Mouse (Mus musculus) gastrocnemius, postnatal 4 days (tissue): ENCODE data around the gene Arid3c. TPM values are rescaled to one million over a fixed set of nuclear protein-coding genes. Genes with fewer than 3 reads are reported as not detected.
"Not testable (repeated sequence)": the region's sequence is repeated elsewhere in the genome, so short reads cannot be mapped to it uniquely, and the experiment has no call there.

Source experiments
- DNase-seq, 2 experiments: peaks; one replicate each; pipeline ENCODE4 v3.0.0; 2021 to 2022; ENCODE audit warnings: low spot score in 2 of 2, mixed read lengths in 2 of 2
- long read RNA-seq, 2 experiments: library from polyadenylated mRNA; stranded (forward); transcript quantifications; one replicate each; pipeline ENCODE4 v2.0.0; 2021
- total RNA-seq, 2 experiments: library from RNA; stranded (reverse); gene quantifications; 2 replicates each; pipeline ENCODE4 v1.2.3; 2021

Arid3c gene
- total RNA-seq, result not detected
- long read RNA-seq, experiment 1, result 0 reads
- long read RNA-seq, experiment 2, result 0 reads

DNA sequence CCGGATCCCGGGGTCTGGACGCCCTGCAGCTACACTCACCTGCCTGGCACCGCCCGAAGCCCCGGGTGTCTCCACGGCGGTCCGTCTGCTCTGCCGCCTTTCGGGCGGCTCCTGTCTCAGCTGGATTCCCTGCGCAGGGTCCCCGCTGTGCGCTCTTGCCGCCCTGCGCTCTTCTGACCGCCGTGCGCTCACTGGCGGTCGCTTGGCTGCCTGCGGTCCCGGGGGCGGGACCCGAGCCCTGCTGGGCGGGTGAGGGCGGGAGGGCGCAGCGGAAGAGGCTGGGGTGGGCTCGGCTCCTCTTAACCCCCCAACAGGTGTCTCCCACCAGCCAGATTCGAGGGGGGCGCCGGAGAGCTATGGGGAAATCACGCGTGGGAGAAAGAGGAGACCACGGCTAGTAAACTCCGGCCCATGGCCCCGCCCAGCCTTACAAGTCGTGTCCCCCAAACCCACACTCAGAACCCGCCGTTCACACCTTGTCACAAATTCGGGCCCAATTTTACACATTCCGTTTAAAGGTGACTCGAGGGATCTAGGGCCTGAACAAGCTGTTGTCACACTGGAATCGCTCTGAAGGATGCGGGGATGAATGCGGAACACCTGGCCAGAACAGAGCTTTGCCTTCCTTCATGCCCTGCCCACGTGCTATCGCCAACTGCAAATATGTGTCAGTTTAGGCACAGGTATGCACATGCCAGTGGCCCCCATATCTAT is at the start of gene Arid3c:
TSS of gene Arid3c (minus strand) at position 91 of the 714 bp plus-strand sequence.
- DNase-seq, result no peak

DNA sequence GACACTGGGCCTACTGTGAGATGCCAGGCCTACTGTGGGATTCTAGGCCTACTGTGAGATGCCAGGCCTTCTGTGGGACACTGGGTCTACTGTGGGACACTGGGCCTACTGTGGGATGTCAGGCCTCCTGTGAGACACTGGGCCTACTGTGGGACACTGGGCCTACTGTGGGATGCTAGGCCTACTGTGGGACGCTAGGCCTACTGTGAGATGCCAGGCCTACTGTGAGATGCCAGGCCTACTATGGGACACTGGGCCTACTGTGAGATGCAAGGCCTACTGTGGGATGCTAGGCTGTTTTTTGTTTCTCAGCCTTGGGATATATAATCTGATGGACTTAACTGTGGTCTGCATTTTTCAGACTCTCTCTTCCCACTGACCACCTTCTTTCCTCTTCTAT is 44.9 kb upstream of the Arid3c start:
- DNase-seq, result not testable (repeated sequence)

DNA sequence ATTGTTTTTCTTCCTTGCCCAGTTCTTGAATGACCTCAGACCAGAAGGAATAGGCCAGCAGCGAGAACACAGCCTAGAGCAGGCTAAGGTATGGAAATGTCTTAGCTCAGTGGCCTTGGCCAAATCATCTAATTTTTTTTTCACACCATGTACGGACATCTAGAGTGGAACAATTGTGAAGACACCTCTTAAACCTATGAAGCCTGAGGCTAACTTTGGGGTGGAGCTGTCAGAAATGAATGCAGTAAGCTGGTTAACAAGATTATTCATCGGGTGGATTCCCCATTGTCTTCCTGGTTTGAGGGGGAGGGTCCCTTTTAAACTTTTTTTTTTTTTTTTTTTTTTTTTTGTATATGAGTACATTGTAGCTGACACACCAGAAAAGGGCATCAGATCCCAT is 43.6 kb upstream of the Arid3c start:
- DNase-seq, result not testable (repeated sequence)

DNA sequence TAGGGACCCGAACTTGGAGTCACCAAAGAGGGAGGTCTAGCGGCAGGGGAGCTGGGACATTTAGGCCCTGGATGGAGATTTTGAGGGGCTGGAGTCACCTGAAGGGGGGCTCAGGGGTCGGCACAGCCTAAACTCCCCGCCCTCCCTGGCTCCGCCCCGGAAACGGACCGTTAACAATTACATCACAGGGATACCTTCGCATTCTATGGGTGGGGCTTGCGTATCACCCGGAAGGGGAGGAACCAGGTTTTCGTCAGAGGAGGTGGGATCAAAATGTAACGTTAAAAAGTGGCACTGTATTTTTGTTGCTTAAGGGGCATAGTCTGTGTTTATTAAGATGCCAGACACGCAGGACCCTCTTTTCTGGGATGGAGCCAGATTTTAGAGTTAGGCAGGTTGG is 43.1 kb upstream of the Arid3c start, which contains the start of gene Ccl27a:
TSS of gene Ccl27a (minus strand) at position 246 of the 400 bp plus-strand sequence.
- DNase-seq, result peak in 1 of 2 experiments; percentile 59

DNA sequence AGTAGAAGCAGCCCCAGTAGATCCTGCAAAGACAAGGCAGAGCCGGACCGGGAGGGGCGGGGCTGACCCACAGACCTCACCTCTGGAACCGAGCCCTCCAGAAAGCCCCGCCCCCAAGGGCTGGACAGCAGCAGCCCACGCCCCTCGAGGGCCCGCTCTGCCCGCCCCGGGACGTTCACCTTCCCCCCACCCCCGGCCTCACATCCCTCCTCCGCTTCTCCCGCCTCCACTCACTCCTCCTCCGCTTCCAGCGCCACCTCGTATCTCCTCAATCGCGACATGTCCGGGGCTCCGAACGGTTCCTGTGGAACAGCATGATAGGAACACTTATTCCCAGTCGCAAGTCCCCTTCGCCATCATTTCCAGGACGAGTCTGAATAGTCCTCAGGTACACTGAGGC is 42.6 kb upstream of the Arid3c start:
- DNase-seq, result peak; percentile 48 to 72

DNA sequence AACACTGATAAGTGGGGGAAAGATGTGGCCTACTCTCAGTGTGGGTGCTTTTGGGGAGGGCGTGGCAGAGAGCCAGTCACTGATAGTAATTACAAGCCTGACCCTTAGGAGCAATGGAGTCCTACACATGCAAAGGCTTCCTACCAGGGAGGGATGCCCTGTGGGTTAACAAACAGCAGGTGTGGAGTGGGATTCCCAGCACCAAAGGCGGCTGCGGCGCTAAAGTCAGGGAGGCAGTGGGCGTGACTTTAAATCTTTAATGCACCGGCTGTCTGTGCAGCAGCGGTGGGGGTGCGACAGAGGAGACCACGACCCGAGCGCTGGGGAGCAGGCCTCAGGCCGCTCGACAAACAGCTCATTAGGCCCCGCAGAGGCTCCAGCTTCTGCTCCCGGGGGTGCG is 42.0 kb upstream of the Arid3c start:
- not testable (repeated sequence) for DNase-seq

DNA sequence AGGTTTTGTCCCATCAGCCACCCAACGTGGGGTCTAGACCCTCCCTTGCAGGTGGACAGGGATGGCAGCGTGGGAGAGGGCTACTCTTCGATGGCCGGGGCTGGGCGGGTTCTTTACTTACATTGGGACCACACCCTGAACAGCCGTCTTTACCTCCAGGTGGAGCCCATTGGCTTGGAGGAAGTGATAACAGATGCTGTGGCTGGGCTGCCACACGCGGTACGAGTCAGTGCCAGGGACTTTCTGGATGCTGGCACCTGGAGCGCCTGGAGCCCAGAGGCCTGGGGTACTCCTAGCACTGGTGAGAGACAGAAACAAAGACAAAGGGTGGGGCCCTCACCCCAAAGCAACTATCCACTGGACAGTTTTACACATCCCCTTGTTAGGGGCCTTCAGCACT is 36.4 kb upstream of the Arid3c start:
- DNase-seq, result not testable (repeated sequence)

DNA sequence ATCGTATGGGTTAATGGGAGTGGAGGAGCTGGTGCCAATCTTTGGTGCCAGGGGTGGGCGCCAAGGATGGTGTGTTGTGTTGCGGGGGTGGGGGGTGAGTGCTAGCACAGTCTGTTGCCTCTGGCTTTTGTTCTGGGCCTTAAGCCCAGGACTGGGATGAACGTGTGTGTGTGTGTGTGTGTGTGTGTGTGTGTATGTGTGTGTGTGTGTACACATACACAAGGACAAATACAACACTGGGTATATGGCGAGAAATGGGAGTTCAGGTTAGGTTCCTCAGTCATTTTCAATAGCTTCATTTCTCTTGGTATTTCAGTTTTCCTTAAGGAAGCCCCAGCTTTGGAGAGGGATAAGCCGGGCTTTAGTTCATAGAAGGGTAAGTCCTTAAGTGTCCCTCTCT is 32.2 kb upstream of the Arid3c start:
- DNase-seq, result not testable (repeated sequence)

DNA sequence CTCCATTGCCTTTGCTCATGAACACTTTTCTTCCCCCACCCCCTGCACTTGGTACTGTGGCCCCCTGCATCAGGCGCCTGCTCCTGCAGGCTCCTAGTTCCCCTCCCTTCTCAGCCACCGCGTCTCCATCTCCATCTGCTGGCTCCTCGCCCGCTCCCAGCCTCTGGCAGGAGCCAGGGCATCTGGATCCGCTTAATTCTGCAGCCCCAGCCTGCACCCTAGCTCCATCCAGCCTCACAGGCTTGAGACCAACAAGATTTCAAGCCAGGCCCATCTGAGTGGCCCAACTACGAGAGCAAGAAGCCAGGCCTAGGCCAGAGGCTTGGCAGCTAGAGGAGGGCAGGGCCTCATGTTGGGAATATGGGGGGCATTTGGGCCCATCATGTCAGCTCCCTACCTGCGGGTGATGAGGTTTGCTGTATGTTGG is 31.8 kb upstream of the Arid3c start:
- DNase-seq, result peak; percentile 81 to 93

DNA sequence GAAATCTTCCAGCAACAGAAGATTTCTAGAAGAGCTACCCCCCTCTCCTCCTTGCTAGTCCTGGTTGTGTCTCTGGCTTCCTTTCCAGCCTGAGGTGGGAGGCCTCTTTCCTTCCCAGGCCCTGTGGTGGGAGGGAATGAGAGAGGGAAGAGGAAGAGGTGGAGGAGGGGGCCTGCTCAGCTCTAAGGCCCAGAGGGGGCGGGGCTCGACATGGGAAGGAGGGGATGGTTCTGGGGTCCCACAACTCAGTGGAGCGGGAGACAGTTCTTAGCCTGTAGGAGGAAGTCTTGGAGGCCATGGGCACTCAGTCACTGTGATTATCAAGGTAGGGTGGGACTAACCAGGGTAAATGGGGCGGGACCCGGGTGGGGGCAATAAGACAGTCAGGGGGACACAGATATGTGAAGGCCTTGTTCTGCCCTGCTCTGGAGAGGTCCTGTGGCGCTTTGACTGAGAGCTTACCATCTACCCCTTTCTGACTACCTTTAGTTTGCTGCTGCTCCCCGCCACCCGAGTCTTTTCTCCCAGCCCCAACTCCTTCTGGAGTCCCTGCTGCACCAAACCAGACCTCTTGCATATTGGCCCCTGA is 31.3 kb upstream of the Arid3c start:
- peak; percentile 43 to 62 for DNase-seq

DNA sequence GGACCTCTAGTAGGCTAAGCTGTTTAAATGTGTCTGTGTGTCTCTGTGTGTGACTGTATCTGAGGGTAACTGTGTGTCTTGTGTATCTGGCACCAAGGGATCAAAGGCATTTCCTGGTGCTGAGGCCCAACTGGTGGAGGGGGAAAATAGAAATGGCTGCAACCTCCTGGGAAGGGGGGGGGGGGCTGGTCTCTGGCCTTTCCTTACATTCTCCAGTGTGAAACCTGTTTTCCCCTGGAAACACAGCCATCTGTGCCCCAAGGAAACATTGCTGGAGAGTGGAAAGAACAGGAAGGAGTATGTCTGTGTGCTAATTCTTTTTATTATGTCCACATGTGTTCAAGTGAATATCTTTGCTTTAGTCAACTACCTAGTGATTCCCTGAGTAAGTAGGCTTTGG is 30.7 kb upstream of the Arid3c start:
- DNase-seq, result no peak

DNA sequence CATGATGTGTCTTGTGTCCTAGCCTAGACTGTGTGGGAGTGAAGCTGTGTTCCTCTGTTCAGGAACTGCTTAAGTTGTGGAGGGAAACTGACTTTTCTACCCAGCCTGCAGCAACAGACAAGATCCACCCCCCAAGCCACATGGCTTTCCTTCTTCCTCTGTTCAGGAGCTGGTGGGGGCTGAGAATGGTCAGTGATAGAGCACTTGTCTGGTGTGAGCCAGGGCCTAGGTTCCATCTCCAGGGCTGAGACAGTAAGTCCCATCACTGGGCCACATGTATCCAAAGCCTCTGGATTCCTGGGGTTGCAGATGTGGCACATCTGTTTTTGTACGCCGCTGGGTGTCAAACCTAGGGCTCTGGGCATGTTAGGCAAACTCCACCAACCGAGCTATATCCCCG is 30.0 kb upstream of the Arid3c start:
- no peak for DNase-seq

DNA sequence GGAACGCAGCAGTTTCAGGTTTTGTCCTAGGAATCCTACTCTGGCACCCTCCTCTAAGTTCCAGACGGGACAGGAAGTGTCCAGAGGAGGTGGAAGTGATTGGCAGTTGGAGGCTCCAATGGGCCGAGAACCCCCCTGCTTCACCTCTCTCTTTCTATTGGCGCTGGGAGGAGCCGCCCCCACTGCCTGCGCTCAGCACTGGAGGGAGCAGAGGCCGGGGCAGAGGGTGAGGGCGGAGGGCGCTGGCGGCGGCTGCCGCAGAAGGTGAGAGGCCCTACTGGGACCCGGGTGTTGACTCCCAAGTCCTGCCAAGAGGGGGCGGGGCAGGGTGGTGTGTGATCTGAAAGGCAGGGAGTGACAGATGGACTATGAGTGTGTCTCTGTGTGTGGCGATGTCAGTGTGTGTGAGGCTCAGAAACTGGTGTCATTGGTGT is 29.4 kb upstream of the Arid3c start:
- DNase-seq, result peak; percentile 85 to 92

DNA sequence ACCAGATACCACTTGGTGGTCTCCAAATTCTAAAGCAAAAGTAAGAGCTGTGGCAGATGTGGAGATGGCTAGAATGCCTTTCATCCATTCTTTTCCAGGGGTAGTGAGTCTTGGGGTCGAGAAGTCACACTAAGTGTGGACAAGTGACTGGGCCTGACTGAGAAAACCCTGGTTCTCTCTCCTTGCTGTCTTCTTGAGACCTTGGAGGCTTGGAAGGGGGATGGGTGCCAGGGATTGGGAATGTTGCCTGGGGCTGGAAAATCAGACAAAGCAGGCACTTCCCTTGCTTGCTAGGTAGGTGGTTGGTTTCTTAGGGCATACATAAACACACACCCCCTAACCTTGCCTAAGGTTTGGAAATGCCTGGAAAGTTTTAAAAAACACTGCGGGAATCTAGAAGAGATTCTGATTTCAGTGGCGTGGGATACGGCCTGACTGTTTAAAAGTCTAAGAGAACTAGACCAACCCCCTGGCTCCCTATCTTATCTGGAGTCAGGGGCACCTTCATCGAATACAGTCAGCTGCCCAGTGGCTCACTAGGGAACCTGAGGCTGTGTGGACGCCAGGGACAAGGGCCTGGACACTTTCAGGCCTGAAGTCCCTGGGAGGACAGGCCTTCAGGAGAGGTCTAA is 28.8 kb upstream of the Arid3c start:
- DNase-seq, result no peak

DNA sequence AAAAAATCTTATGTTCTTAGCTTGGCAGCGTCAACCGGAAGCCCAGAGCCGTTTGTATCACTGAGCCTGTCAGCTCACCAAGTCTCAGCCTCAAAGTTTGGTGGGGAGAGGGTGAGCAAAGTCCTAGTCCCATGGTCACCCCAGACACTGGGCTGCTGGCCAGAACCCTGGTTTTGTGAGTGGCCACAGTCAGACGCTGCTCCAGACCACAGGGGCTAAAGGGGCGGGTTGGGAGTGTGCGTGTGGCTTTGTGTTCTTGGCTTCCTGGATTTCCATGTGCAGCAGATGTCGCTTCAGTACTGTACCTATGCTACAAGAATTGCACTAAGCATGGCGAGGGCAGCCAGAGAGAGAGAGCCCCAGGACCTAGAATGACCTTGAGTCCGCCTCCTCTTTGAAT is 28.3 kb upstream of the Arid3c start:
- no peak for DNase-seq

DNA sequence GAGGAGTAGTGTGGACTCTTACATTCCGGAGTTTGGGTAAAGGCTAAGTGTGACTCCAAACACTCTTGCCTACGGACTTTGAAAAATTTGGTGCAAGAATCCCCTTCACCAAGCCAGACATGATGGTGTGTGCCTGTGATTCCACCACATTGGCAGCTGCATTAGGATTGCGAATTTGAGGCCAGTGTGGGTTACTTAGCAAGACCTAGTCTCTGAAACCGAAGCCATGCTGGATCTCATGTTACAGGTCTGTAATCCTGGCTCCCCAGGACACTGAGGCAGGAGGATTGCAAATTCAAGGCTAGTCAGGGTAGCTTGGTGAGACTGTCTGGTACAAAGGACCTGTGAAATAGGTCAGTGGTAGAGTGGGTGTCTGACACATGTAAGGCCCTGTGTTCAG is 27.8 kb upstream of the Arid3c start:
- no peak for DNase-seq

DNA sequence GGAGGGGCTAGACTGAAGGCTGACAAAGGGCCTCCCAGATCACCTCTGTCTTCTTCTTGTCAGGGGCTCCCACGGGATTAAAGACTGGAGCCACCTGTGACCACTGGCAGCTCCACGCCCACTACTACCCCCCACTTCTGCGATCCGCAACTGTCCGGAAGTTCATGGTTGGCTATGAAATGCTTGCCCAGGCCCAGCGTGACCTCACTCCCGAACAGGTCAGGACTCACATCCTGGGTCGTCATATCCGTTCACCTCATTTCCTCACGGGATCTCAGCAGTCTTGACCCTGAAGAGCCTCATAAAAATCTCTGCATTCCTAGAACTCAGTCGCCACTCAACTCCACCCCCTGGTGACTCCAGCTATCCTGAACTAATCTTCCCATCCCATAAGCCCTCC is 27.1 kb upstream of the Arid3c start:
- no peak for DNase-seq

DNA sequence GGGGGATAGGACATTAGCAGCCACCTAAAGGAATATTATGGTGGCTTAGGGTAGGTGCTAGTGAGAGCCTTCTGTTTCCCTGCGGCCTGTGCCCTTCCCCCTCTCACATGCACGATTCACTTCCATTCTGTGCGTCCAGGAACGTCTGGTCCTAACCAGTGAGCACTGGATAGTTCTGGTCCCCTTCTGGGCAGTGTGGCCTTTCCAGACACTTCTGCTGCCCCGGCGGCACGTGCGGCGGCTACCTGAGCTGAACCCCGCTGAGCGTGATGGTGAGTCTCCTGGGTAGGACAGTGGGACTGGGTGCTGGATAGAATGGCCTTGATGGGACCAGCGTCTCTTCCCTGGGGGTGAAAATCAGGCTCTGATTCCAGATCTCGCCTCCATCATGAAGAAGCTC is 26.4 kb upstream of the Arid3c start:
- no peak for DNase-seq

DNA sequence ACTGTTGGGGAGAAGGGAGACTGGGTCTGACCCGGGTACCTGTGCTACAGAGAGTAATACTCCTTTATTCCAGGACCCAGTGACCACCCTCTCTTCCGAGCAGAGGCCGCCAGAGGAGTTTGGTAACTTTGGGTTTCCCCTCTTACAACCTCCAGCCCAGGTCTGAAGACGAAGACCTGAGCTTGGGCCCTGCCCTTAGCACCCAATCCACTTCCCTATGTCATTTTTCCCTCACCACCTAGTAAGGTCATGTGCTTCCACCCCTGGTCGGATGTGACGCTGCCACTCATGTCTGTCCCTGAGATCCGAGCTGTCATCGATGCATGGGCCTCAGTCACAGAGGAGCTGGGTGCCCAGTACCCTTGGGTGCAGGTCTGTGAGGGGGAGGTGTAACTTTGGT is 25.5 kb upstream of the Arid3c start:
- no peak for DNase-seq

DNA sequence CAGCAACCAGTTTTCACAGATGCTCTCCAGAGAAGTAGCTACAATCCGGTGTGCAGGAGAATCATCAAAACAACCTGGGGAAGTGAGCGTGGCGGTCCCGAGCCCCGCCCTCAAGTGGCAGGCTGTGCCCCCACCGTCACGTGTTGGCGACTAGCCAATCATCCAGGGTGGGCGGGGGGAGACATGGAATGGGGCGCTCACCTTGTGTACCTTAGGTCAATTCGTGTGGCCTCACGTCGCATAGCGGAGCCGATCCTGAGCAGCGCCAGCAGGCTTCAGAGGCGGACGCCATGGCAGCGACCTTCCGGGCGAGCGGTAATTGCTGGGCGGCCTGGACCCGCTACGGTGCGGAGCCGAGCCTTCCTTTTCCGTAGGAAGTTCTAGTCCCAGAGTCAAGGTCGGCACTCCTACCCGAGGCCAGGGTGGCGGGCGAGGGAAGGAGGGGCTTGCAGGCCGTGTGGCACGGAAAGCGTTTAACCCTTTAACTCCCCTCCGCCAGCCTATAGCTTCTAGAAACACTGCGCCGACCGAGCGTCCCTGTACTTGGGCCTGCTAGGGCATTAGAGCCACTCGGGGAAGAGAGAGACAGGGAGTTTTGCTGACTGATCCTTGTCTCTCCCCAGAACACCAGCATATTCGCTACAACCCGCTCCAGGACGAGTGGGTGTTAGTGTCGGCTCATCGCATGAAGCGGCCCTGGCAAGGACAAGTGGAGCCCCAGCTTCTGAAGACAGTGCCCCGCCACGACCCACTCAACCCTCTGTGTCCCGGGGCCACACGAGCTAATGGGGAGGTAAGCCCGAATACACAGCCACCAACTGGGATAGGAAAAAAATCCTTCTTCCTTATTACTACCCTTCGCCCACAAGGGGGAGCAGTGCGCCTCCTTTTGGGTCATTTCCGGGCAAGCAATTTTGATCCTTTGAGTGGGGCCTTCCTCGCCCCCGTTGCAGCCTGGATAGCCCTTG is 24.7 kb upstream of the Arid3c start, which contains the start of gene Sigmar1:
TSS of gene Sigmar1 (minus strand) at position 820 of the 968 bp plus-strand sequence.
- peak; percentile 59 to 79 for DNase-seq

DNA sequence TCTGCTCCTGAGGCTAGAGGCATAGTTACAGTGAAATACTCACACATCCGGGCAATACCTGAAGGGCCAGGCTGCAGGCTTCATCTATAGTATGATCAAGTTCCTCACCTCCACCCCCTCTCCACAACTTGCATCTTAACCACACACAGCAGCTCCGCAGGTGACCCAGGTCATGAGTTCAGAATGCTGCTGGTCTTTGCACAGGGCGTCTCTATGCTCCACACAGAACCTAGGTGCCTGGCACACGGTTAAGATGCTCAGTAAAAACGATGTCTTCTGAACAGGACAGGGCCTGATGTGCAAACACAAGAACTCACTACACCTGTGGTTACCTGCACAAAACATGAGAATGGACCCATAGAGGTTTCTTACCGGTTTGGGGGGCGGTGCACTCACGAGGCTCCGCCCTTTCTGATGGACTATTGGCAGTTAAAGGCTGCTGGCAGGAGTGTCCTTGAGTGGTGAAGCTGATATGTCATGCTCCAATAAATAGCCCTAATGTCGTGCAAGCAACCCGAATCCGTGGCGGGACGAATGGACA is 23.9 kb upstream of the Arid3c start, which contains the start of gene Galt:
TSS of gene Galt (plus strand) at position 432 of the 541 bp plus-strand sequence.
- DNase-seq, result no peak
